Mouse (Mus musculus): Measurements from ENCODE around the gene Olfr963. TPM values are rescaled to one million over a fixed set of nuclear protein-coding genes. Genes with fewer than 3 reads are reported as not detected.

Olfr963 gene
- not detected in 2 replicates for polyA plus RNA-seq (2012)

GRCm38 (mm10) chr9:39666905-39667304, at the start of gene Olfr963:
TSS of gene Olfr963 (plus strand) at chr9:39667205.
- TF ChIP-seq GATA1 (IDR thresholded peaks at IDR 0.05; ENCODE audit: low read length) (no peak), TAL1 (IDR thresholded peaks at IDR 0.05; ENCODE audit: low read length) (no peak)
- Histone ChIP-seq H3K4me1 (ENCODE audit: control insufficient read depth) (no peaks in the 10 kb centered on the region), H3K36me3 (ENCODE audit: control insufficient read depth) (no peaks in the 10 kb centered on the region), H3K27me3 (ENCODE audit: control insufficient read depth) (no peaks in the 10 kb centered on the region), H3K4me3 (replicated peaks) (no peak within 1 kb of the TSS), H3K9me3 (ENCODE audit: control insufficient read depth, low read length) (peaks cover 4% of the 10 kb centered on the region; the same call in 1 of the 2 replicates)

GRCm38 (mm10) chr9:39621073-39621472, 45.9 kb upstream of the Olfr963 start, which contains the start of gene Olfr960:
TSS of gene Olfr960 (plus strand) at chr9:39621373.
- Histone ChIP-seq H3K36me3 (ENCODE audit: control insufficient read depth) (no peaks in the 10 kb centered on the region), H3K9me3 (ENCODE audit: control insufficient read depth, low read length) (peaks cover 2% of the 10 kb centered on the region; the same call in 1 of the 2 replicates), H3K27me3 (ENCODE audit: control insufficient read depth) (no peaks in the 10 kb centered on the region), H3K4me1 (ENCODE audit: control insufficient read depth) (no peaks in the 10 kb centered on the region), H3K4me3 (replicated peaks) (no peak within 1 kb of the TSS)
- no peak for TF ChIP-seq TAL1 (IDR thresholded peaks at IDR 0.05; ENCODE audit: low read length)
- TF ChIP-seq GATA1 (IDR thresholded peaks at IDR 0.05; ENCODE audit: low read length), result no peak

GRCm38 (mm10) chr9:39623783-39624182, 43.2 kb upstream of the Olfr963 start:
- TF ChIP-seq TAL1 (IDR thresholded peaks at IDR 0.05; ENCODE audit: low read length) (no peak), GATA1 (IDR thresholded peaks at IDR 0.05; ENCODE audit: low read length) (no peak)
- peaks cover 2% of the 10 kb centered on the region; the same call in 1 of the 2 replicates for H3K9me3 ChIP-seq (ENCODE audit: control insufficient read depth, low read length)
- H3K36me3 ChIP-seq (ENCODE audit: control insufficient read depth), result no peaks in the 10 kb centered on the region
- no peaks in the 10 kb centered on the region for H3K4me1 ChIP-seq (ENCODE audit: control insufficient read depth)
- H3K4me3 ChIP-seq (replicated peaks), result no peak overlapping the region
- H3K27me3 ChIP-seq (ENCODE audit: control insufficient read depth), result no peaks in the 10 kb centered on the region

- H3K36me3 ChIP-seq (ENCODE audit: control insufficient read depth), result no peaks in the 10 kb centered on the region
- H3K27me3 ChIP-seq (ENCODE audit: control insufficient read depth), result no peaks in the 10 kb centered on the region
- H3K4me1 ChIP-seq (ENCODE audit: control insufficient read depth), result no peaks in the 10 kb centered on the region
- H3K9me3 ChIP-seq (ENCODE audit: control insufficient read depth, low read length), result no peaks in the 10 kb centered on the region
- TF ChIP-seq GATA1 (IDR thresholded peaks at IDR 0.05; ENCODE audit: low read length) (no peak), TAL1 (IDR thresholded peaks at IDR 0.05; ENCODE audit: low read length) (no peak)
- H3K4me3 ChIP-seq (replicated peaks), result no peak overlapping the region
Observed at GRCm38 (mm10) chr9:39624711-39625110, 42.3 kb upstream of the Olfr963 start.

- Histone ChIP-seq H3K9me3 (ENCODE audit: control insufficient read depth, low read length) (no peaks in the 10 kb centered on the region), H3K4me1 (ENCODE audit: control insufficient read depth) (no peaks in the 10 kb centered on the region), H3K27me3 (ENCODE audit: control insufficient read depth) (no peaks in the 10 kb centered on the region), H3K36me3 (ENCODE audit: control insufficient read depth) (no peaks in the 10 kb centered on the region), H3K4me3 (replicated peaks) (no peak overlapping the region)
- TF ChIP-seq TAL1 (IDR thresholded peaks at IDR 0.05; ENCODE audit: low read length), result no peak
- no peak for TF ChIP-seq GATA1 (IDR thresholded peaks at IDR 0.05; ENCODE audit: low read length)
Observed at GRCm38 (mm10) chr9:39629069-39629468, 37.9 kb upstream of the Olfr963 start.

GRCm38 (mm10) chr9:39633913-39634594, 33.0 kb upstream of the Olfr963 start:
- no peaks in the 10 kb centered on the region for H3K9me3 ChIP-seq (ENCODE audit: control insufficient read depth, low read length)
- no peak for TF ChIP-seq GATA1 (IDR thresholded peaks at IDR 0.05; ENCODE audit: low read length)
- no peak for TF ChIP-seq TAL1 (IDR thresholded peaks at IDR 0.05; ENCODE audit: low read length)
- no peaks in the 10 kb centered on the region for H3K27me3 ChIP-seq (ENCODE audit: control insufficient read depth)
- no peak overlapping the region for H3K4me3 ChIP-seq (replicated peaks)
- no peaks in the 10 kb centered on the region for H3K36me3 ChIP-seq (ENCODE audit: control insufficient read depth)
- no peaks in the 10 kb centered on the region for H3K4me1 ChIP-seq (ENCODE audit: control insufficient read depth)

- H3K36me3 ChIP-seq (ENCODE audit: control insufficient read depth), result no peaks in the 10 kb centered on the region
- no peaks in the 10 kb centered on the region for H3K9me3 ChIP-seq (ENCODE audit: control insufficient read depth, low read length)
- H3K4me1 ChIP-seq (ENCODE audit: control insufficient read depth), result no peaks in the 10 kb centered on the region
- TF ChIP-seq TAL1 (IDR thresholded peaks at IDR 0.05; ENCODE audit: low read length), result no peak
- TF ChIP-seq GATA1 (IDR thresholded peaks at IDR 0.05; ENCODE audit: low read length), result no peak
- H3K27me3 ChIP-seq (ENCODE audit: control insufficient read depth), result no peaks in the 10 kb centered on the region
- no peak within 1 kb of the TSS for H3K4me3 ChIP-seq (replicated peaks)
Observed at GRCm38 (mm10) chr9:39644785-39645184, 22.2 kb upstream of the Olfr963 start, which contains the start of gene Olfr961. TSS of gene Olfr961 (plus strand) at chr9:39645085.

GRCm38 (mm10) chr9:39647382-39647781, 19.6 kb upstream of the Olfr963 start:
- no peak for TF ChIP-seq GATA1 (IDR thresholded peaks at IDR 0.05; ENCODE audit: low read length)
- TF ChIP-seq TAL1 (IDR thresholded peaks at IDR 0.05; ENCODE audit: low read length), result no peak
- no peaks in the 10 kb centered on the region for H3K9me3 ChIP-seq (ENCODE audit: control insufficient read depth, low read length)
- no peaks in the 10 kb centered on the region for H3K27me3 ChIP-seq (ENCODE audit: control insufficient read depth)
- no peaks in the 10 kb centered on the region for H3K4me1 ChIP-seq (ENCODE audit: control insufficient read depth)
- no peaks in the 10 kb centered on the region for H3K36me3 ChIP-seq (ENCODE audit: control insufficient read depth)
- no peak overlapping the region for H3K4me3 ChIP-seq (replicated peaks)

- no peaks in the 10 kb centered on the region for H3K27me3 ChIP-seq (ENCODE audit: control insufficient read depth)
- H3K4me1 ChIP-seq (ENCODE audit: control insufficient read depth), result no peaks in the 10 kb centered on the region
- TF ChIP-seq TAL1 (IDR thresholded peaks at IDR 0.05; ENCODE audit: low read length) (no peak), GATA1 (IDR thresholded peaks at IDR 0.05; ENCODE audit: low read length) (no peak)
Observed at GRCm38 (mm10) chr9:39654756-39655396, 12.1 kb upstream of the Olfr963 start.

More at GRCm38 (mm10) chr9:39654756-39655396, 12.1 kb upstream of the Olfr963 start:
- H3K36me3 ChIP-seq (ENCODE audit: control insufficient read depth), result no peaks in the 10 kb centered on the region
- H3K9me3 ChIP-seq (ENCODE audit: control insufficient read depth, low read length), result no peaks in the 10 kb centered on the region
- H3K4me3 ChIP-seq (replicated peaks), result no peak overlapping the region
